Mouse (Mus musculus) mouse embryonic stem cell (cell line): ENCODE results near the gene Pglyrp1.

ENCODE experiments used
- in situ Hi-C, 2 experiments: fragments of 300-500 bp; cut with MboI; formaldehyde crosslinking; loops; 1 replicate in 1 of 2; 3 replicates in 1 of 2; pipeline ENCODE4 v1.14.3; 2019 to 2020; ENCODE audit warnings: low sequenced_read_pairs in 2 of 2, low pct_unique_long_range_greater_than_20kb in 1 of 2, mixed read lengths in 1 of 2; ENCODE audit not compliant: unreplicated experiment in 1 of 2

Gene Pglyrp1

DNA sequence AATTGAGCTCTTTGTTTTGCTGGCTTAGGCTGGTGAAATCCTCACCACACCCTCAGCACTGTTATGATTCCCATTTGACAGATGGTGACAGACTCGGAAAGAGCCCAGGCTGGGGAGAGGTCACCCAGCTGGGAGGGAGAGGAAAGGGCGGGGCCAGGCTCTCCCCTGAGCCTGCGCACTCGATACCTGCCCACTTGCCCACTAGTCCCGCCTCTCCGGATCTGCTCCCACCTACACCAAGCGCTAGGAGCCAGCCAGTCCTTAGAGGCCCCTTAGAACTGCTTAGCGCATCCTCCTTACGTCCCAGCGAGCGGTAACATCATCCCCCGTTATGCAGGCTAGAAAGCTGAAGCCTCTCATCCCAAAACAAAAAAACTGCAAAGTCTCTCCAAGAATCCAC lies 49.9 kb downstream of the Pglyrp1 start:
- in situ Hi-C loops = no loop called here

DNA sequence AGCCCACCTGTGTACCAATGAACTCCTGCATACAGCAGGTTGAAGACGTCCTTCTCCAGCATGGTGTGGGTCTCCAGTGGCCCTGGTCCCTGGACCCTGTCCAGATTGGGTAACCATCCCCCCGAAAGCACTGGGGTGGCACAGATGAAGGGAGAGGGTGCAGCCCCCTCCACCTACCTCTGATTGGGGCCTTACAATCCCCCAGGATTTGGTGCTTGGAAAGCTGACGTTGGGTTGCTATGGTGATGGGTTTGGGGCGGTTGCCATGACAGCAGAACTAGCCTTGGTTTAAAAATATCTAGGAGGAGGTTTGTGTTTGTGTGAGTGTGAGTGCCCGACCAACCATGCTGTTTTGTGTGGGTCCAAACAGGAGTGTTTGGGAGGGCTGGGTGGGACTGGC lies 51.7 kb downstream of the Pglyrp1 start:
- in situ Hi-C loops = no loop called here

DNA sequence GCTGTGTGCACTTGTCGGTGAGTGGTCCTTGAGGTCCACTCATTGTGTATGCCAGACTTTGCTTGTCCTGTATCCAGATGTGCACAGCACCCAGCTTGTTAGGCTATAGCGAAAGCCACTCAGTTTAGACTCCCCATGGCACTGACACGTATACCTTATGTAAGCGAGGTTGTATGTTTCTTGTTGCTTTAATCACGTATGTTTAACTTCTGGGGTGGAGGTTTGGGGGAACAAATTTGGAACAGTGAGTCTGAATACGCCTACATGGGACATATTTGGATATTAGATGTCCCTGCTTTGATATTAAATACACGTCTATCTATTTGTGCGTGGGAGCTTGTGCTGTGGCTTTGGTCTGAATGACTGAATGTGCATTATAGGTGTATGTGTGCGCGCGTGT lies 52.1 kb downstream of the Pglyrp1 start:
- in situ Hi-C loops = no loop called here

DNA sequence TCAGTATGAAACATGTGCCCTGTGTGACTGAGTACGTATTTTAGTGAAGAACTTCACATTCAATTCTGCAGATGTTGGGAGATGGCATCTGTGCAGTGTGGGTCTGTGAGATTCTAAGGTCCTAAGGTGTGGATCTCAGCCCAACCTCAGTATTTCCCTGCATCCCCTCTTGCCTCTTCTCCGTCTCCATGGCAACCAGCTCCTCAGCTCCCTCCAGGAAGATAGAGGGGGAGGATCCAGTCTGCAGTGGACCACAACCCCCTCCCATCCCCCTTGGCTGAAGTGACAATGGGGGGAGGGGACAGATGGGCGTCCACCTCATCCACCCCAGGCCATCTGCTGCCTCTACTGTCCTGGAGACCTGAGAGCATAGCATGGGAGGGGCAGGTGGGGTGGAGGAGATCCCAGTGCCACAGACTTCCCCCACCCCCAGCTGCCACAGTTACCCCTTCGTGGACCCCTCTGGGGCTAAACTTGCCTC lies 52.6 kb downstream of the Pglyrp1 start:
- in situ Hi-C loops = no loop called here

DNA sequence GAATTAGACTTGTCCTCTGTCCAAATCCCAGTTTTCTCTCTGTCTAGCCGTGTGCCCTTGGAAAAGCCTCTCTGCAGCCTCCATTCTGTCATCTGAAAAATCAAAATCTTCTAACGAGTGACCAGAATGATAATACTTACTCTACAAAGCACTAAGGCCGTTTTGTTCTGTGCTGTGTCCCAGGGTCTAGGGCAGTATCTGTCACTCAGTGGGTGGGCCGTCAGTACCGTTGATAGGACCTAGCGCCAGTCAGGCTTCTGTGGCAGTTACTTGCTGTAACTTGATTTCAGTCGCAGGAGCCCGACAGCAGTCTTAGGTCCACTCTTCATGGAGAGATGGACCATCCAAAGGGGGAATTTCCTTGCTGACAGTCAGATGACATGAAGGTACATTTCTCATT lies 53.2 kb downstream of the Pglyrp1 start:
- in situ Hi-C loops = no loop called here

DNA sequence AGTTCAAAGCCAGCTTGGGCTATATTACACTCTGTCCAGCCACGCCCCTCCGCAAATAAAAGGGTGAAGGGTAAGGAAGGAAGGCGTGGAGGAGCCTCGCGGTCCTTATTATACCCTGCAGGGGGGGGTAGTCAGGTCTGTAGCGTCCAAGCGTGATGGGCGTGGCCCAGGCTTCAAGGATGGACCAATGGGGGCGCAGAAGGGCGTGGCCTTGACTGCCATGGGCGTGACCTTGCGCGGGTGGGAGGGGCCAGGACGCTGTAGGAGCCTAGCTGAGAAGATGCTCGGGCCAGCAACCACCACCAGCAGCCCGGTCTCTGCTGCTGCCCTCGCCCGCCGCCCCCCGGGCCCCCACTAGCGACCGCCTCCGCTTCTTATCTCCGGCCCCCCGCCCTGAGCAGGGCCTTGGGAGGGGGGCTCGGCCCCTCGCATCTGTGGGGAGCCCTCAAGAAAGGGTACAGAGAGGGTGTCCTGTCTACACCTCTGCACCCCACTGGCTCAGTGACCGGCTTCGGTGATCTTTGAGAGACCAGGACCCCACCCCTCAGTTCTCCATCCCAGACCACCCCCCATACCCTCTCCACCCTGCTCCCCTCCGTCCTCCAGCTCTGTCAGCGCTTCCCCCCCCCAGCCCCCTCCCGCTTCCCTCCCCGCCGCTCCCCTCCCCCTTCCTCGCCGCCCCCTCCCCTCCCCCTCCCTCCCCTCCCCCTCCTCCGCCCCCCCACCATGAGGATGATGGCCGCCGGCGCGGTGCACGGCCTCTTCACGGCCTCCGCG lies 54.2 kb downstream of the Pglyrp1 start, which contains the start of gene Nova2:
Nova2 (plus strand) TSS at position 727 of the 777 bp plus-strand sequence.
- in situ Hi-C loops = no loop called here

DNA sequence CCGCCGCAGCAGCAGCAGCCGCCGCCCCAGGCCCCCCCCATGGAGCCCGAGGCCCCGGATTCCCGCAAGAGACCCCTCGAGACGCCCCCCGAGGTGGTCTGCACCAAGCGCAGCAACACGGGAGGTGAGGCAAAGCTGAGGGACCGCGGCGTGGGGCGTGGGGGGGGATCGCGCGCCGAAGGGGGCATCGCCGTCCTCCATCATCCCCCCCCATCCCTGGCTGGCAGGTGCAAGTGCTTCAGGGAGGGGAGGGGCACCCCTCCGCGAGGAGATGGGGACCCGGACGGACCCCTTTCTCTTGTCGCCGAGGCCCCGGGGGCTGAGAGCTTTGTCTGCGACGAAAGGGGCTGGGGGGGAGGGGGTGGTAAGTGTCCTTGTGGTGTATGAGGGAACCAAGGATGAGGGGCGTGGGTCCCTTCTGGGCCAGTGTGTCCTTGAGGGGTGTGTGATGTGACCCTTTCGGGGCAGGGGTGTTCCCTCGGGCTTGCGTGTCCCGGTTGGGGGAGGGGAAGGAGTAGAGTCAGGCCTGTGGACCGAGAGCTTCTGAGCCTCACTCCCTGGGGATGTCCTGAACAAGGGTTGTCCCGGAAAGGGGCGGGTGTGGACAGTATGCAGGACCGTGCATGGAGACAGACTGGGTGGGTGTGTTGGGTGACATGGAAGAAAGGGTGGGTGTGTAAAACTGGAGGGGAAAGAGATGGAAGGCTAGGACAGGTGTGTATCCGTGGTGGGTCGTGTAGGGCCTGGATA lies 55.1 kb downstream of the Pglyrp1 start:
- in situ Hi-C loops = no loop called here

DNA sequence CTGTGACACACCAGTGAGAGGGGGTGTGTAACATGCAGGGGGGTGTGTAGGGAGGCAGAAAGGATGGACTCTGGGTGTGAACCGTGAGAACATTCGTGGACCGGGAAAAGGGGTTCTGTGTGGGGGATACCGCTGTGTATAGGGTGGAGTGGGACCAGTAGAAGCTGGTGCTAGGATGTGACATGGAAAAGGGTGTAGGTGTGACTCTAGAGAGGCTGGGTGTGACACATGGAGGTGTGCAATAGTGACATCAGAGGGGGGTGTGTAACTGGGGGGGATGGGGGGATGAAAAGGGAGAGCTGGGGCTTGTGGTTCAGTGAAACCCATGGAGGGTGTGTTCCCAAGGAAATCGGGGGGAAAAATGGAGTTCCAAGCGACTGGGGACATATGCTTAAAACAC lies 55.8 kb downstream of the Pglyrp1 start:
- in situ Hi-C loops = no loop called here

DNA sequence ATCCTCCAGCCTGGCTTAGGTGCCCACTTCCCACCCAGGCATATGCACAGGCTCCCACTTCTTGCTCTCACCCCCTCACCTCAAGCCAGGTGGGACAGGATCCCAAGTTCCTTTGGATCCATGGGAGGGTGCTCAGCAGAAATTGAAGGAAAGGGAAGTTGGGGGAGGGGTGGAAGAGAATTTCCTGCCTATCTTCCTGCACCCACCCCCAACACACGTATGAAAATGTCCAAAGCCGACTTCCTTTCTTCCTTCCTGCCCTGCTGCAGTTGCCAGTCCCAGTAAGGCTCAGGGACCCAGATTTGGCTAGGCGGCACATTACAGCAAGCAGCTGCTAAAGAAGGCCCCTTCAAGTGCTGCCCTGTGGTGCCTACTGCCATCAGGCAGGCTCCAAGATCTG lies 56.6 kb downstream of the Pglyrp1 start:
- in situ Hi-C loops = no loop called here
